Mouse (Mus musculus): ENCODE data around the gene Dynlt1f.
"Not testable (repeated sequence)": the region's sequence is repeated elsewhere in the genome, so short reads cannot be mapped to it uniquely, and the experiment has no call there.

- not testable (repeated sequence) for TF ChIP-seq CTCF (IDR thresholded peaks at IDR 0.05; ENCODE audit: low read depth, low read length); TAL1 (conservative IDR thresholded peaks at IDR 0.05; ENCODE audit: low read depth, low read length); GATA1 (IDR thresholded peaks at IDR 0.05; ENCODE audit: borderline replicate concordance, low read length); POLR2AphosphoS5 (IDR thresholded peaks at IDR 0.05; ENCODE audit: insufficient replicate concordance, low read depth, low read length); GATA2 (IDR thresholded peaks at IDR 0.05; ENCODE audit: borderline replicate concordance, low read depth, low read length)
These were observed 3.1 kb upstream of the Dynlt1f start, which contains the start of gene Sytl3 for GRCm38 (mm10) chr17:6658801-6659200.

Data from G1E (cell line).